Mouse (Mus musculus) CH12.LX (cell line): ENCODE results near the gene Hira. TPM values are rescaled to one million over a fixed set of nuclear protein-coding genes. Genes with fewer than 3 reads are reported as not detected.

ENCODE experiments used
- DNase-seq: peaks from one replicate; pipeline ENCODE4 v3.0.0-alpha.2; 2013; ENCODE audit errors: extremely low read depth
- H3K27ac ChIP-seq: 2 replicates; pipeline ENCODE4 v1.5.1; 2012; ENCODE audit warnings: low read depth, mild to moderate bottlenecking, control low read depth, moderate library complexity; ENCODE audit not compliant: insufficient read depth
- H3K27me3 ChIP-seq: replicated peaks from 2 replicates; pipeline ENCODE3; 2012; ENCODE audit warnings: inconsistent platforms
- H3K36me3 ChIP-seq, 2 experiments: replicated peaks in 1 of 2; 2 replicates each; pipeline versions ENCODE3 to v1.6.1; 2012; ENCODE audit warnings: inconsistent platforms in 1 of 2, low read length in 1 of 2, mild to moderate bottlenecking in 1 of 2, mixed read lengths in 1 of 2, moderate library complexity in 1 of 2; ENCODE audit not compliant: control insufficient read depth in 1 of 2, insufficient read depth in 1 of 2
- H3K4me1 ChIP-seq, 2 experiments: 2 replicates each; pipeline ENCODE4 v1.6.1; 2012; ENCODE audit warnings: inconsistent platforms in 1 of 2, moderate library complexity in 1 of 2; ENCODE audit not compliant: insufficient read depth in 2 of 2, control insufficient read depth in 1 of 2
- H3K4me2 ChIP-seq: 2 replicates; pipeline ENCODE4 v1.6.1; 2012; ENCODE audit warnings: low read depth, mild to moderate bottlenecking, control low read depth; ENCODE audit not compliant: poor library complexity, insufficient read depth, severe bottlenecking
- H3K4me3 ChIP-seq, 3 experiments: fragments of 150-350 bp in 1 of 3; sonication (generic) in 1 of 3; replicated peaks in 1 of 3; 2 replicates each; pipeline versions ENCODE3 to v1.5.1; 2011 to 2012; ENCODE audit warnings: low read depth in 2 of 3, low read length in 2 of 3, mild to moderate bottlenecking in 2 of 3, moderate library complexity in 2 of 3, control low read depth in 1 of 3, improper control_type of control experiment in 1 of 3, inconsistent platforms in 1 of 3, mixed read lengths in 1 of 3; ENCODE audit not compliant: poor library complexity in 1 of 3
- H3K79me2 ChIP-seq: replicated peaks from 2 replicates; pipeline ENCODE4 v1.6.1; 2012; ENCODE audit warnings: mild to moderate bottlenecking, moderate library complexity; ENCODE audit not compliant: control insufficient read depth, poor library complexity, insufficient read depth, severe bottlenecking; ENCODE audit errors: extremely low read depth
- H3K9ac ChIP-seq: 2 replicates; pipeline ENCODE4 v1.6.1; 2012; ENCODE audit warnings: low read depth, mild to moderate bottlenecking, control low read depth, moderate library complexity; ENCODE audit not compliant: insufficient read depth
- H3K9me3 ChIP-seq: replicated peaks from 2 replicates; pipeline ENCODE3; 2012; ENCODE audit warnings: low read length, inconsistent platforms, mixed read lengths
- BHLHE40 ChIP-seq: IDR thresholded peaks from 2 replicates; pipeline ENCODE4 v1.6.1; 2011; ENCODE audit warnings: mild to moderate bottlenecking, low read depth, low read length, improper control_type of control experiment
- CHD2 ChIP-seq: IDR thresholded peaks from 2 replicates; pipeline ENCODE4 v1.6.1; 2011; ENCODE audit warnings: low read length, improper control_type of control experiment
- CTCF ChIP-seq, 2 experiments: IDR thresholded peaks in 1 of 2; conservative IDR thresholded peaks in 1 of 2; 2 replicates each; pipeline ENCODE4 v1.5.1; 2011 to 2012; ENCODE audit warnings: low read depth in 2 of 2, low read length in 2 of 2, improper control_type of control experiment in 1 of 2, inconsistent platforms in 1 of 2, mild to moderate bottlenecking in 1 of 2, moderate library complexity in 1 of 2
- E2F4 ChIP-seq: IDR thresholded peaks from 2 replicates; pipeline ENCODE4 v1.6.1; 2011; ENCODE audit warnings: low read depth, low read length, improper control_type of control experiment; ENCODE audit not compliant: insufficient replicate concordance
- ELF1 ChIP-seq: IDR thresholded peaks from 2 replicates; pipeline ENCODE4 v1.6.1; 2014; ENCODE audit warnings: low read depth, mild to moderate bottlenecking, inconsistent platforms, low read length, improper control_type of control experiment
- EP300 ChIP-seq: IDR thresholded peaks from 2 replicates; pipeline ENCODE4 v1.6.1; 2011; ENCODE audit warnings: low read length, improper control_type of control experiment
- ETS1 ChIP-seq: conservative IDR thresholded peaks from 2 replicates; pipeline ENCODE4 v1.6.1; 2012; ENCODE audit warnings: low read depth, mild to moderate bottlenecking, inconsistent platforms, low read length, improper control_type of control experiment, moderate library complexity
- GABPA ChIP-seq: IDR thresholded peaks from 2 replicates; pipeline ENCODE4 v1.6.1; 2012; ENCODE audit warnings: low read depth, low read length, improper control_type of control experiment, inconsistent platforms; ENCODE audit not compliant: insufficient replicate concordance
- HCFC1 ChIP-seq: IDR thresholded peaks from 2 replicates; pipeline ENCODE4 v1.6.1; 2012; ENCODE audit warnings: low read depth, mild to moderate bottlenecking, inconsistent platforms, low read length, improper control_type of control experiment
- IRF4 ChIP-seq: IDR thresholded peaks from 2 replicates; pipeline ENCODE4 v1.6.1; 2014; ENCODE audit warnings: low read depth, mild to moderate bottlenecking, inconsistent platforms, low read length, improper control_type of control experiment
- JUN ChIP-seq: IDR thresholded peaks from 2 replicates; pipeline ENCODE4 v1.6.1; 2011; ENCODE audit warnings: low read depth, mild to moderate bottlenecking, low read length, improper control_type of control experiment, moderate library complexity; ENCODE audit not compliant: insufficient read depth
- KAT2A ChIP-seq: IDR thresholded peaks from 2 replicates; pipeline ENCODE4 v1.6.1; 2012; ENCODE audit warnings: low read length, improper control_type of control experiment, inconsistent platforms; ENCODE audit not compliant: insufficient replicate concordance
- MAZ ChIP-seq: IDR thresholded peaks from 2 replicates; pipeline ENCODE4 v1.6.1; 2012; ENCODE audit warnings: low read depth, mild to moderate bottlenecking, inconsistent platforms, low read length, improper control_type of control experiment, moderate library complexity
- MEF2A ChIP-seq: IDR thresholded peaks from 2 replicates; pipeline ENCODE4 v1.6.1; 2014; ENCODE audit warnings: low read depth, mild to moderate bottlenecking, inconsistent platforms, low read length, improper control_type of control experiment, borderline replicate concordance
- MXI1 ChIP-seq: IDR thresholded peaks from 2 replicates; pipeline ENCODE4 v1.6.1; 2011; ENCODE audit warnings: mild to moderate bottlenecking, low read depth, low read length, improper control_type of control experiment
- MYC ChIP-seq: IDR thresholded peaks from 2 replicates; pipeline ENCODE4 v1.6.1; 2011; ENCODE audit warnings: low read depth, mild to moderate bottlenecking, improper control_type of control experiment, low read length
- NRF1 ChIP-seq: IDR thresholded peaks from 2 replicates; pipeline ENCODE4 v1.6.1; 2014; ENCODE audit warnings: low read depth, mild to moderate bottlenecking, inconsistent platforms, low read length, improper control_type of control experiment, moderate library complexity
- PAX5 ChIP-seq: IDR thresholded peaks from 2 replicates; pipeline ENCODE4 v1.6.1; 2012; ENCODE audit warnings: low read length, inconsistent platforms, mixed read lengths
- POLR2A ChIP-seq: IDR thresholded peaks from 2 replicates; pipeline ENCODE4 v1.6.1; 2011; ENCODE audit warnings: low read depth, mild to moderate bottlenecking, improper control_type of control experiment, low read length
- RAD21 ChIP-seq: IDR thresholded peaks from 2 replicates; pipeline ENCODE4 v1.6.1; 2011; ENCODE audit warnings: low read depth, mild to moderate bottlenecking, low read length, improper control_type of control experiment, moderate library complexity
- TBP ChIP-seq: conservative IDR thresholded peaks from 2 replicates; pipeline ENCODE4 v1.6.1; 2011; ENCODE audit warnings: low read depth, low read length, improper control_type of control experiment
- USF2 ChIP-seq: conservative IDR thresholded peaks from 2 replicates; pipeline ENCODE4 v1.6.1; 2011; ENCODE audit warnings: low read depth, low read length, improper control_type of control experiment
- ZC3H11A ChIP-seq: IDR thresholded peaks from 2 replicates; pipeline ENCODE4 v1.6.1; 2012; ENCODE audit warnings: low read depth, mild to moderate bottlenecking, inconsistent platforms, low read length, improper control_type of control experiment
- ZKSCAN1 ChIP-seq: IDR thresholded peaks from 2 replicates; pipeline ENCODE4 v1.6.1; 2012; ENCODE audit warnings: low read depth, inconsistent platforms, low read length, improper control_type of control experiment, borderline replicate concordance
- dilution Hi-C: fragments of 300-500 bp; cut with MboI; formaldehyde crosslinking; loops from 2 replicates; pipeline ENCODE4 v1.14.3; 2020; ENCODE audit warnings: low sequenced_read_pairs; ENCODE audit not compliant: extremely low pct_unique_long_range_greater_than_20kb, extremely low pct_ligation_motif_present
- in situ Hi-C: fragments of 300-500 bp; cut with MboI; formaldehyde crosslinking; loops from 3 replicates; pipeline ENCODE4 v1.14.3; 2019; ENCODE audit warnings: low sequenced_read_pairs, low pct_ligation_motif_present, low pct_unique_long_range_greater_than_20kb, mixed read lengths
- polyA plus RNA-seq: library from polyadenylated mRNA; unstranded; fragments of >175 nt; gene quantifications from 2 replicates; pipeline ENCODE4 v1.2.1, GENCODE M21; 2012; ENCODE audit warnings: low read depth; ENCODE audit not compliant: insufficient read length
- total RNA-seq, 2 experiments: library from RNA; depleted of rRNA; stranded (reverse); fragments of 300-350 nt in 1 of 2; fragments of >200 nt in 1 of 2; gene quantifications; 2 replicates each; pipeline ENCODE4 v1.2.3; 2012 to 2014

Hira gene
- total and polyA plus RNA-seq, 3 experiments: 45.8 to 187 (median 125) TPM

DNA sequence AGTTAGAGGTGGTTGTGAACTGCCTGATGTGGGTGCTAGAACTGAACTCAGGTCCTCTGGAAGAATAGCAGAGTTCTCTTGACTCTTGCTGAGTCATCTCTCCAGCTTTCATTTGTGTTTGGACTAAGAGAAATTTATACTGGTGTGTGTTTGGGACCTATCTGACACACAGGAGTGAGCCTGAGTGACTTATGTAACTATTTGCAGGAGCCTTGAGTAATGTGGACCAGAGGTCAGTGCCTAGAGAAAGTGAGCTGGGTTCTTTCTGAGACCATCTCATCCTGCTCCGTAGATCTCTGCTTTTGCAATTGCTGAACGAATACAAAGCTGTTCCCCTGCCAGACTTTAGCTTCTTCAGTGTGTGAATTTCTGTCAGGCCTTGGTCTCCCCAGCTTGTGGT is 44.9 kb downstream of the Hira start:
- dilution Hi-C loops: no loop called here
- H3K36me3 ChIP-seq: peaks cover 77 to 95% of the 10 kb centered on the region in 2 experiments

DNA sequence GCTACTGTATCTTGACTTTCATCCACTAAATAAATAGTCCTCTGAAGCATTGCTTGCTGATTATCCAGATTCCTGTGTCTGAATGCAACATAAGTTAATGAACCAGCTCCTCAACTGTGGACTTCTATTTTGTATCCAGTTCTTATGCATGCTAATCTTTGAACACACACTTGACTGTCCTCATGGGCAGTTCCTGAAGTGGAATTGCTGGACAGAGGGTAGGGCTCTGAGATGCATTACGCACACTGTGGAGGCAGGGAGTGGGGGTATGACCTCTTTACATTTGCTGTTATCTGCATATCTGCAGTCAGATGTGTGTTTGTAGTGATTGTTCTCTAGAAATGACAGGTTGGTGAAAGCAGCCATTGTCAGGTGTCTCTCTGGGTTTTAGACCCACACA is 51.1 kb downstream of the Hira start:
- peaks cover 62 to 94% of the 10 kb centered on the region in 2 experiments for H3K36me3 ChIP-seq
- dilution Hi-C loops: no loop called here

More for the DNA sequence above, 44.9 kb downstream of the Hira start:
- TF ChIP-seq USF2: no peak
- no peak for TF ChIP-seq ELF1
- no peak for TF ChIP-seq MXI1
- no peak for TF ChIP-seq MAZ
- TF ChIP-seq CTCF (conservative IDR thresholded peaks at IDR 0.05 in 1 of 2, IDR thresholded peaks at IDR 0.05 in 1 of 2; ENCODE audit: low read depth in 2 of 2, low read length in 2 of 2): no peak
- no peak for TF ChIP-seq HCFC1
- no peak for TF ChIP-seq E2F4
- no peak for TF ChIP-seq CHD2
- TF ChIP-seq BHLHE40: no peak
- TF ChIP-seq MEF2A: no peak
- no peak for TF ChIP-seq TBP
- TF ChIP-seq RAD21: no peak
- Histone ChIP-seq H3K4me2 (no peak overlapping the region), H3K27me3 (no peaks in the 10 kb centered on the region), H3K4me1 (no peaks in the 10 kb centered on the region), H3K4me3 (no peak overlapping the region), H3K79me2 (no peaks in the 10 kb centered on the region), H3K9ac (no peak overlapping the region), H3K9me3 (no peaks in the 10 kb centered on the region), H3K27ac (no peak overlapping the region)
- no peak for DNase-seq
- in situ Hi-C loops: no loop called here

More for the DNA sequence above, 51.1 kb downstream of the Hira start:
- TF ChIP-seq KAT2A: no peak
- no peak for TF ChIP-seq PAX5
- TF ChIP-seq JUN: no peak
- TF ChIP-seq ZKSCAN1: no peak
- no peak for TF ChIP-seq ETS1
- no peak for TF ChIP-seq EP300
- no peak for TF ChIP-seq NRF1
- TF ChIP-seq IRF4: no peak
- no peak for TF ChIP-seq MYC
- TF ChIP-seq MAZ: no peak
- TF ChIP-seq ZC3H11A: no peak
- TF ChIP-seq POLR2A: no peak
- no peak for TF ChIP-seq GABPA
- TF ChIP-seq, all 38 proteins: peak for 0
- no peak overlapping the region for H3K27ac ChIP-seq
- DNase-seq: no peak
- no peaks in the 10 kb centered on the region for H3K4me1 ChIP-seq
- no peaks in the 10 kb centered on the region for H3K79me2 ChIP-seq
- in situ Hi-C loops: no loop called here
- no peaks in the 10 kb centered on the region for H3K27me3 ChIP-seq
- H3K4me2 ChIP-seq: no peak overlapping the region
- H3K9ac ChIP-seq: no peak overlapping the region
- H3K9me3 ChIP-seq: no peaks in the 10 kb centered on the region
- H3K4me3 ChIP-seq: no peak overlapping the region
